Mouse (Mus musculus) adrenal gland, adult 8-10 months (tissue): ENCODE data around the gene Vmn1r47. TPM values are rescaled to one million over a fixed set of nuclear protein-coding genes. Genes with fewer than 3 reads are reported as not detected.
"Not testable (repeated sequence)": the region's sequence is repeated elsewhere in the genome, so short reads cannot be mapped to it uniquely, and the experiment has no call there.

Experiments used
- DNase-seq: peaks from one replicate; pipeline ENCODE4 v3.0.0; 2022
- total RNA-seq, 4 experiments: library from RNA; stranded (reverse); gene quantifications; 2 replicates each; pipeline ENCODE4 v1.2.4; 2022

The Vmn1r47 gene
- total RNA-seq = not detected

DNA sequence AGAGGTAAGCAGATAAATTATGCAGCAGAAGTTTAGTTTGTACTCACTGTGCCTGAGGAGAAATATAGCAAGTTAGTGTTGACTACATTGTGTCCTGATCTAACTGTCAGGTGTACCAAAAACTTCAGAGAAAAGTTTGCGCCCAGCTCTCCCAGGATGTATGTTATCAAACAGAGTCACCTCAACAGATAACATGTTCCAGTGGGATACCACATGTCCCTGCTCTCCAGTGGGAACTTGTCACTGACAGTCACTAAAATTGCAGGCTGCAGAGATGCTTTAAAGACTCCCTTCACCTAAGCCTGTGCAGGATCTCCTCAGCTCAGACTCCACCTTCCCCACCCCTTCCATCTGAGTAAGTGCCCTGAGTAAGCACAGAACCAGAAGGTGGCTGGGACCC lies at the start of gene Vmn1r47:
TSS of gene Vmn1r47 (plus strand) at position 301 of the 400 bp plus-strand sequence.
- DNase-seq = not testable (repeated sequence)

DNA sequence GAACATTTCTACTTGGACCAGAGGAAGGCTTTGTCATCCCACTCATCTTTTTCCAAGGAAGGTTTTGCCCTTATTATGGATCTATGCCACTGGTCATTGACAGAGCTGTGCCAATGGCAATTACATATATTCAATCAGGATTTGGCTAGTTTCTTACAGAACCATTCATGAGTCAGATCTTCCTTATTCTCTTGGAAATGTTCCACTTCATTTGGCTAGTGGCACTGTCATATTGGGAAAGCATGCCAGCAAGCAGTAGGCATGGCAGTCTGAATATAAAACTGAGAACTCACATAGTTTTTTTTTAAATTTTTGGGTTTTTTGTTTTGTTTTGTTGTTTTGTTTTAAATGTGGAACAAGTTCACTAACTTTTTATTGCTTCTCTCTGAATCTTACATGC lies 49.6 kb upstream of the Vmn1r47 start:
- no peak for DNase-seq

DNA sequence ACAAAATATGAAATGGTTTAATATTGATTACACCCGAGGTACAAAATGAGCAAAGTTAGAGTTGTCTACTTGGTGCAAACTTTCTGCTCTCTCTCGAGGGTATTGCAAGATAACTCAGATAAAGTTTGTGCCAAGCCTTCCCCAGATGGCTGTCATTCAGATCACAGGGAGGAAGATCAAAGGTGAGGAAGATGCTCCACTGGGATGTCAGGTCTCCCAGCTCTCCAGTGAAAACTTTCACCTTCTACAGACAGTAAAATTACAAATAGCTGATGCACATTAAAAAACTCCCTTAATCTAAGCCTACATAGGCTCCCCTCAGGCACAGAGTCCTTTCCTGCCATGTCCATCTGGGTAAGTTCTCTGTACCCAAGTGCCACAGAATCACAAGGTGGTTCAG lies 46.9 kb upstream of the Vmn1r47 start, which contains the start of gene Vmn1r46:
TSS of gene Vmn1r46 (plus strand) at position 301 of the 400 bp plus-strand sequence.
- DNase-seq = no peak

DNA sequence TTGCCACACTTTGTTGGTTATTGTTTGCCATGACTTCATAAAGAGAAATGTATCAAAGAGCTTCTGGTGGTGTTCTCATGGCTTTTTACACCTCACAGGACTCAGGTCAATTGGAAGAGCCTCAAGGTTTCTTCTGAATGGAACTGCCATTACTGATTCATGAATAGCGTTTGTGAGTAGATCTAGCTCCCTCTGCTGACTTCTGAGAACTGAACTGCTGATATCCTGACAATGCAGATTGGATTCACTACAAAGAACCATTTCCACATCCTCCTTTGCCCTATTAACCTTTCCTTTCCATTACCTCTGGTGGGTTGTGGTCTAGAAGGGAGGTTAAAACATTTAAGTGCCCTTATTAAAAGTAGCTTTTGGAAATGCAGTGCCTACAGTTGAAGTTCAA lies 30.0 kb upstream of the Vmn1r47 start:
- DNase-seq = no peak

DNA sequence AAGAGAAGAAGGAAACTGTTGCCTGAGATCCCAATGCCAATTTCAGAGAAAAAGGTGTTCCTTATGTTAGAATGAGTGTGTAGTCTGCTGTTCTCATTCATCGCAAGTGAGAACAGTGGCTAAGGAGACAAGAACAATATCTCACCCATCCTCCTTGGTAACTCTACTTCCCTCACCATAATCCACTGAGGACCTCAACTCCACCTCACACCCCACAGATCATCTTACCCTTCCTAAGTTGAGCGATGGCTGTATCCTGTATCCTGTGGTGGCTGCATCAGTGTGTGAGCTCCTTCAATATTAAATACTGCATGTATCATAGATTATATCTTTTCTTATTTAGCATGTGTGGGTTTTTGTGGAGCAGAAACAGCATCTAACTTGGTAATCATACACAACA lies 20.8 kb downstream of the Vmn1r47 start, which contains the start of gene Vmn1r48:
TSS of gene Vmn1r48 (minus strand) at position 101 of the 400 bp plus-strand sequence.
- DNase-seq = not testable (repeated sequence)

Other genes with a start within 250 kb of the Vmn1r47 start
- gene Vmn1r42, start 139.7 kb upstream of the Vmn1r47 start, total RNA-seq = not detected
- gene Vmn1r43, start 139.7 kb upstream of the Vmn1r47 start, total RNA-seq = not detected
- gene Vmn1r44, start 132.5 kb upstream of the Vmn1r47 start, total RNA-seq = not detected
- gene Vmn1r45, start 75.5 kb upstream of the Vmn1r47 start, total RNA-seq = not detected
- gene Vmn1r46, start 46.8 kb upstream of the Vmn1r47 start, total RNA-seq = not detected
- gene Vmn1r48, start 20.7 kb downstream of the Vmn1r47 start, total RNA-seq = not detected
- not detected for gene Vmn1r49, start 62.4 kb downstream of the Vmn1r47 start, total RNA-seq
- not detected for gene Vmn1r50, start 85.3 kb downstream of the Vmn1r47 start, total RNA-seq
- gene Vmn1r51, start 106.4 kb downstream of the Vmn1r47 start, total RNA-seq = not detected
- not detected for gene Vmn1r52, start 158.7 kb downstream of the Vmn1r47 start, total RNA-seq
- gene V1ra8, start 186.6 kb downstream of the Vmn1r47 start, total RNA-seq = not detected
- not detected for gene Vmn1r53, start 208.3 kb downstream of the Vmn1r47 start, total RNA-seq
- gene Vmn1r54, start 230.2 kb downstream of the Vmn1r47 start, total RNA-seq = not detected